Mouse (Mus musculus) 3134 (cell line): ENCODE data around the gene Ccdc24.

Source experiments
- DNase-seq: peaks from one replicate; pipeline ENCODE4 v3.0.0-alpha.2; 2011; ENCODE audit warnings: low spot score; ENCODE audit not compliant: insufficient read length; ENCODE audit errors: extremely low read depth

Ccdc24 gene

GRCm38 (mm10) chr4:117831920-117832691 lies 40.3 kb downstream of the Ccdc24 start:
- peak; percentile 54 for DNase-seq

GRCm38 (mm10) chr4:117831499-117831898 lies 40.9 kb downstream of the Ccdc24 start:
- no peak for DNase-seq

- DNase-seq: no peak
Observed at GRCm38 (mm10) chr4:117830801-117831200, 41.6 kb downstream of the Ccdc24 start.

GRCm38 (mm10) chr4:117830124-117830551 lies 42.2 kb downstream of the Ccdc24 start:
- peak; percentile 60 for DNase-seq

GRCm38 (mm10) chr4:117829260-117830123 lies 42.9 kb downstream of the Ccdc24 start:
- peak; percentile 56 for DNase-seq

GRCm38 (mm10) chr4:117828572-117829145 lies 43.7 kb downstream of the Ccdc24 start:
- no peak for DNase-seq

GRCm38 (mm10) chr4:117818032-117818431 lies 54.3 kb downstream of the Ccdc24 start:
- no peak for DNase-seq

- no peak for DNase-seq
Observed at GRCm38 (mm10) chr4:117816776-117817175, 55.6 kb downstream of the Ccdc24 start.
